Mouse (Mus musculus) small intestine, adult 2 months (tissue): ENCODE measurements around the gene Blnk. TPM values are rescaled to one million over a fixed set of nuclear protein-coding genes. Genes with fewer than 3 reads are reported as not detected.

ENCODE experiments used
- H3K27ac ChIP-seq: fragments of 200-500 bp; 2 replicates; pipeline ENCODE4 v1.5.1; 2012; ENCODE audit warnings: low read depth, low read length, control low read depth, inconsistent platforms; ENCODE audit not compliant: insufficient read depth
- H3K27me3 ChIP-seq: fragments of 200-500 bp; 2 replicates; pipeline ENCODE4 v1.6.1; 2012; ENCODE audit warnings: mild to moderate bottlenecking, moderate library complexity, low read length, inconsistent platforms; ENCODE audit not compliant: control insufficient read depth, insufficient read depth
- H3K36me3 ChIP-seq: fragments of 200-500 bp; 2 replicates; pipeline ENCODE4 v1.6.1; 2012; ENCODE audit warnings: mild to moderate bottlenecking, low read length, control low read depth, inconsistent platforms; ENCODE audit not compliant: control insufficient read depth, insufficient read depth
- H3K4me1 ChIP-seq: fragments of 200-500 bp; 2 replicates; pipeline ENCODE4 v1.6.1; 2012; ENCODE audit warnings: low read length, inconsistent platforms, mixed read lengths; ENCODE audit not compliant: control insufficient read depth, insufficient read depth, insufficient read length
- H3K4me3 ChIP-seq: fragments of 200-500 bp; 2 replicates; pipeline ENCODE4 v1.5.1; 2012; ENCODE audit warnings: low read depth, mild to moderate bottlenecking, control low read depth, inconsistent platforms, low read length, moderate library complexity
- CTCF ChIP-seq: fragments of 200-500 bp; IDR thresholded peaks from 2 replicates; pipeline ENCODE4 v1.5.1; 2012; ENCODE audit warnings: low read depth, mild to moderate bottlenecking, control low read depth, inconsistent platforms, low read length, moderate library complexity, mixed read lengths; ENCODE audit not compliant: insufficient replicate concordance, insufficient read length; ENCODE audit errors: extremely low read depth
- POLR2A ChIP-seq: fragments of 200-500 bp; IDR thresholded peaks from 2 replicates; pipeline ENCODE4 v1.6.1; 2012; ENCODE audit warnings: low read depth, mild to moderate bottlenecking, control low read depth, inconsistent platforms, low read length, moderate library complexity
- WGBS: fragments of 180-500 bp; shearing (Covaris S2); methylation state at CpG from one replicate; pipeline ENCODE4 v1.1.7; 2018; 5-methylcytosine and 5-hydroxymethylcytosine counted together
- polyA plus RNA-seq: library from polyadenylated mRNA; depleted of rRNA; stranded (reverse); fragments of >200 nt; gene quantifications from 2 replicates; pipeline ENCODE4 v1.2.3, GENCODE M21; 2012

Blnk gene
- polyA plus RNA-seq, 1 experiment: 9.5 TPM

DNA sequence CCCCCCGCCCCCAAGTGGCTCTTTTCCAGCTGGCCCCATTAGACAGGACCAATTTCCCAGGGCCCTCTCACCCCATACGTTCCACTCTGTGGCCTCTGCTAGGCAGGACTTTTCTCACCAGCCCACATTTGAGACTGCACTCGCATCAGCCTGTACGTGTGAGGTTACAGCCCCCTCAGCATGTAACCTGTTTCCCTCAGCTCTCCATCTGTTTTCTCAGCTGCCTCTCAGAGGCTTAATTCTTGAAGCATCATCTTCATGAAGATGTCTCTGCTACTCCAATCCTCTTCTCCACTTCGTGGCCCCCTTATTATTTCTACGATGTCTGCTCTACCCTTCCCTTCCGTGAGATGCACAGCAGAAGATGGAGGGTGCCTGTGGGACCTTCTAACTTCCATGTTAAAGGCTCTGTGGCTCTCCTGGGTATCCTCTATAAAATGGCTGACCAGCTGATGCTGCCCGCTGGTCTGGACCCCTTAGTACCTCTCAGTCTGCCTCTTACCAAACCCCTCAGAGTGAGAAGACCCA, 1.8 kb downstream of the Blnk start:
- Histone ChIP-seq H3K4me3 (peak overlapping the region; percentile 51), H3K36me3 (no peaks in the 10 kb centered on the region), H3K4me1 (peaks cover 24% of the 10 kb centered on the region; the same call in 1 of the 2 replicates), H3K27ac (peak overlapping the region; percentile 90), H3K27me3 (no peaks in the 10 kb centered on the region)
- TF ChIP-seq CTCF (no peak), POLR2A (no peak)
- WGBS: 30% methylated on average over 8 of the region's 8 CpGs

DNA sequence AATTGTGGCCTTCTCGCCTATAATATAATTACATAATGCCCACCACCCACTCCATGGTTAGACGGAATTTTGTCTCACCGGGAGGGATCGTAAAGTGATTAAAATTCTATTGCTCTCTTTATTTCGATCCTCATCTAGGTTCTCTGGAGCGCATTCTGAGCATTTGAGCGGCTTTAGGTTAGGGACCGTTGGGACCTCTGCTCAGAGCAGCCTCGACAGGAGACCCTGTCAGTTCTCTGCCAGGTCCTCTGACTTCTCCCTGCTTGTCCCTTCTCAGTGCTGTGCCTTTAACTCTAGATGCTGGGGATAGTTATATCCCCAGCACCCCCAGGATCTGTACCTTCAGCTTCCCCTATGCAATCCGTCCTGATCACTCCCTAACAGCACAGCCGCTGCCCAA, 2.2 kb downstream of the Blnk start:
- peak overlapping the region; percentile 51 for H3K4me3 ChIP-seq
- no peak overlapping the region for H3K27ac ChIP-seq
- 33% methylated on average over 11 of the region's 11 CpGs for WGBS
- no peaks in the 10 kb centered on the region for H3K27me3 ChIP-seq
- TF ChIP-seq POLR2A (no peak), CTCF (no peak)
- peaks cover 24% of the 10 kb centered on the region; the same call in 1 of the 2 replicates for H3K4me1 ChIP-seq
- no peaks in the 10 kb centered on the region for H3K36me3 ChIP-seq

DNA sequence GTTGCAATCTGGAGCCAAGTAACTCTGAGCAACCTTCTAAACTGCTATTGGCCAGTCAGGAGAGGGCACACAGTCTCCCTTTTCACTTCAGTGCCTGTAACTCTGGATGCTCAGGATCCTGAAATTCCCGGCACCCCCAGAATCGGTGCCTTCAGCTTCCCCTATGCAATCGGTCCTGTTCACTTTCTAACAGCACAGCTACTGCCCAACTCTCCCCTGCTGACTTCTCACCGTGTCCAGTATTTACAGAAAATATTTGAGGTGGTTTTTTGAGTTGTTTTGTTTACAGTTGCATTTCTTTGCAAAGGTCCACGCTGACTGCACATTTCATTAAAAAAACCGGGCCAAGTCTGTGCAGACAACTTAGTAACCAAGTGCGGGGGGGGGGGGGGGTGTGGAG, 2.7 kb downstream of the Blnk start:
- Histone ChIP-seq H3K27ac (no peak overlapping the region), H3K4me3 (peak overlapping the region; percentile 22; the same call in 1 of the 2 replicates), H3K36me3 (peaks cover 2% of the 10 kb centered on the region; the same call in 1 of the 2 replicates), H3K4me1 (peaks cover 24% of the 10 kb centered on the region; the same call in 1 of the 2 replicates), H3K27me3 (no peaks in the 10 kb centered on the region)
- TF ChIP-seq CTCF (no peak), POLR2A (no peak)
- 33% methylated on average over 7 of the region's 7 CpGs for WGBS

DNA sequence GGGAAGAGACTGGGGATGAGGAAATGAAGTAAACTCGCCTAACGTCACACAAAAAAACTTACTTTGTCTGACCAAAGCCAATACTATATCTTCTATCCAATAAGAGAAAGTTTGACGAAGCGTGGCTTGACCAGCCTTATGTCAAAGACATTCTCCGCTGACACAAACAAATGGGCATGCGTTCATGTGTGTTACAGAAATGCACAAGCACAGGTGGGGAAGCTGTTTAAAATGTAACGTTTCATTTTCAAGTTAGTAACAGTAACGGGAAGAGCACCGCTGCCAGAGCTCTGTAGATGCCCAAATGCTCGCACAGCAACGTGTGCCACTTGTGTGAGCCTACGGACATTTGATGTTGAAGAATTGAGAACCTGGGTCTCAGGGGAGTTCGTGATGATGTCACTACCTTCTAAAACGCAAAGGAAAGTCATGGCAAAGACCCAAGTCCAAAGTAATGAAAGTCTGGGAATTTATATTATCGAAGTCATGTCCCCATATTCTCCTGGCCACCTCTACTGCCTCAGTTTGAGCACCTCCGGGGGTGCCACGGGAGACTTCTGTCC, 3.5 kb downstream of the Blnk start:
- H3K4me1 ChIP-seq: peaks cover 23% of the 10 kb centered on the region; the same call in 1 of the 2 replicates
- WGBS: 85% methylated on average over 17 of the region's 17 CpGs
- peaks cover 2% of the 10 kb centered on the region; the same call in 1 of the 2 replicates for H3K36me3 ChIP-seq
- TF ChIP-seq CTCF (no peak), POLR2A (no peak)
- no peak overlapping the region for H3K4me3 ChIP-seq
- H3K27me3 ChIP-seq: no peaks in the 10 kb centered on the region
- H3K27ac ChIP-seq: no peak overlapping the region

DNA sequence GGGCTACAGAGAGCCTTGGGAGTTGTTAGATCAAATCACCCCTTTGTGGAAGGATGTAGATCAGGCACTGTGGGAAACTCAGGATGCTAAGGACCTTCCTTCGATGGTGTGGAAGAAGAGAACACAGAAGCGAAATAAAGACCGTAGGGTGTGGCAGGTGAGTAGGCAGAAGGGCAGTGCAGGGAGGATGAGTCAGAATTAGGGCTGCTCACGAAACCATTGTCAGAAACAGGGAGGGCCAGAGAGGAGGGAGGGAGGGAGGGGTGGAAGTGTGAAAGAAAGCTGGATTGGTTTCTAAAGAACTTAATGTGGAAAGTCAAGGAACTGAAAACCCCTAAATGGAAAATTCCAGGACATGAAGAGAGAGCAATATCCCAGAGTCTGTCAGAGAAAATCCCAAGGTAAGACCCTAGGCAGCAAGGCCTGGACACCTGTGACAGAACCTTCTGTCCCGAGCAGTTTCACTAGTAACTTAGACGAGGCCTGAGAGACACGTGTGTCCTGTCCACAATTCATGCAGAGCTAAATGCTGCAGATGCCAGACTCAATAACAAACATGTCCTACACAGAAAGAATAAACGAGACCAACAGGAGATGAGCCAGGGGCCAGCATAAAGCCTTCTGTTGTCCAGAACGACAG, 4.3 kb downstream of the Blnk start:
- no peak overlapping the region for H3K27ac ChIP-seq
- H3K36me3 ChIP-seq: peaks cover 2% of the 10 kb centered on the region; the same call in 1 of the 2 replicates
- no peaks in the 10 kb centered on the region for H3K27me3 ChIP-seq
- 43% methylated on average over 9 of the region's 9 CpGs for WGBS
- peaks cover 20% of the 10 kb centered on the region; the same call in 1 of the 2 replicates for H3K4me1 ChIP-seq
- H3K4me3 ChIP-seq: no peak overlapping the region
- no peak for TF ChIP-seq POLR2A
- TF ChIP-seq CTCF: no peak

DNA sequence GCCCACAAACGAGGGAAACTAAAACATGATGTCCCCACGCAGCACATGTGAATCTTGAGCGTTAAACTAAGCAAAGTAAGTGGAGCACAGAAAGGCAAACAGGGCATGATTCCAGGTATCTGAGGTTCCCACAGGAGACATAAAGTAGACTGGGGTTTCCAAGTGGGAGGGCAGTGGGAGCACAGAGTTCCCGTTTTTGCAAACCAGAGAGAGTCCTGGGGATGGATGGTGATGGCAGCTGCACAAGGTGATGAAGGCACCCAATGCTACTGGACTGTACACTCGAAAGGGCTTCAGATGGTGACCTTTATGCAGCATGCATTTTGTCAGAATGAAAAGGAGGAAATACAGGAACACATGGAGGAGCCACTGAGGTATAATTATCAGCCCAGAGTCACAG, 5.5 kb downstream of the Blnk start:
- no peak overlapping the region for H3K4me3 ChIP-seq
- peaks cover 12% of the 10 kb centered on the region; the same call in 1 of the 2 replicates for H3K4me1 ChIP-seq
- WGBS: 69% methylated on average over 5 of the region's 5 CpGs
- TF ChIP-seq CTCF (no peak), POLR2A (no peak)
- no peak overlapping the region for H3K27ac ChIP-seq
- H3K36me3 ChIP-seq: peaks cover 2% of the 10 kb centered on the region; the same call in 1 of the 2 replicates
- no peaks in the 10 kb centered on the region for H3K27me3 ChIP-seq

DNA sequence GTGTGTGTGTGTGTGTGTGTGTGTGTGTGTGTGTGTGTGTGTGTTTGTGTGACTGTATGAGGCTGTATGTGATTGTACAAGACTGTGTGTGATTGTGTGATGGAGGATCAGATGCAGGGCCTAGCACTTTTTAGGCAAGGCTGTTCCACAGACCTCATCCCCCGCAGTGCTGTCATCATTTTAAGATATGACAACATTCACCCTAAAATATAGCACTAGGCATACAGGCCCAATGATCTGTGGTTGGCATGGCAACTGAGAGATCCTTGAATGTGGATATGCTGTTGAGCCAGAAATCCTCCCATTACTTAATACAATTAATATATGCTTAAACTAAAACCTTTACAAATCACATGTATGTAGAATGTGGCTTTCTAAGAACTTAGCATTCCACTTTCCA, 9.8 kb downstream of the Blnk start:
- Histone ChIP-seq H3K27ac (no peak overlapping the region), H3K27me3 (no peaks in the 10 kb centered on the region), H3K4me3 (no peak overlapping the region), H3K36me3 (peaks cover 2% of the 10 kb centered on the region; the same call in 1 of the 2 replicates), H3K4me1 (peaks cover 3% of the 10 kb centered on the region)
- WGBS: 93% methylated on average over 1 of the region's 1 CpGs
- no peak for TF ChIP-seq POLR2A
- TF ChIP-seq CTCF: no peak
